Mouse (Mus musculus) myocyte (in vitro differentiated cells): ENCODE data around the gene Pla2g5. TPM values are rescaled to one million over a fixed set of nuclear protein-coding genes. Genes with fewer than 3 reads are reported as not detected.

Experiments used
- H3K27me3 ChIP-seq: one replicate; pipeline ENCODE4 v1.6.1; 2011; ENCODE audit not compliant: control insufficient read depth, insufficient read depth, insufficient read length
- H3K36me3 ChIP-seq: one replicate; pipeline ENCODE4 v1.6.1; 2011; ENCODE audit not compliant: control insufficient read depth, insufficient read depth
- H3K4me2 ChIP-seq: one replicate; pipeline ENCODE4 v1.6.1; 2011; ENCODE audit warnings: low read depth, control low read depth
- H3K4me3 ChIP-seq: one replicate; pipeline ENCODE4 v1.5.1; 2011; ENCODE audit warnings: mild to moderate bottlenecking, control low read depth, moderate library complexity
- H3K79me2 ChIP-seq: one replicate; pipeline ENCODE4 v1.6.1; 2011; ENCODE audit not compliant: control insufficient read depth, insufficient read depth
- H3ac ChIP-seq: one replicate; pipeline ENCODE4 v1.6.1; 2011; ENCODE audit not compliant: control insufficient read depth, insufficient read length
- CEBPB ChIP-seq: IDR thresholded peaks from 2 replicates; pipeline ENCODE4 v1.6.1; 2011; ENCODE audit warnings: mild to moderate bottlenecking, moderate library complexity; ENCODE audit not compliant: poor library complexity, insufficient read depth, severe bottlenecking
- E2F4 ChIP-seq: IDR thresholded peaks from one replicate; pipeline ENCODE4 v1.6.1; 2011; ENCODE audit warnings: mild to moderate bottlenecking, control low read depth, moderate library complexity; ENCODE audit not compliant: insufficient read depth
- MAX ChIP-seq: IDR thresholded peaks from one replicate; pipeline ENCODE4 v1.6.1; 2011; ENCODE audit warnings: low read depth, mild to moderate bottlenecking, control low read depth
- MYOD1 ChIP-seq, 3 experiments: IDR thresholded peaks; one replicate each; pipeline ENCODE4 v1.6.1; 2011; ENCODE audit warnings: control low read depth in 2 of 3, low read depth in 2 of 3, mild to moderate bottlenecking in 2 of 3, moderate library complexity in 1 of 3; ENCODE audit not compliant: insufficient read length in 2 of 3, control insufficient read depth in 1 of 3
- MYOG ChIP-seq, 3 experiments: IDR thresholded peaks; one replicate each; pipeline ENCODE4 v1.6.1; 2011; ENCODE audit warnings: control low read depth in 2 of 3, low read depth in 2 of 3, mild to moderate bottlenecking in 2 of 3; ENCODE audit not compliant: insufficient read length in 2 of 3, control insufficient read depth in 1 of 3, insufficient read depth in 1 of 3
- POLR2A ChIP-seq: IDR thresholded peaks from one replicate; pipeline ENCODE4 v1.6.1; 2011; ENCODE audit warnings: low read depth, mild to moderate bottlenecking, control low read depth, moderate library complexity; ENCODE audit not compliant: insufficient read length
- POLR2AphosphoS2 ChIP-seq: IDR thresholded peaks from one replicate; pipeline ENCODE4 v1.6.1; 2011; ENCODE audit warnings: low read depth, control low read depth; ENCODE audit not compliant: insufficient read length
- REST ChIP-seq: IDR thresholded peaks from one replicate; pipeline ENCODE4 v1.6.1; 2011; ENCODE audit warnings: mild to moderate bottlenecking, control low read depth, moderate library complexity; ENCODE audit not compliant: insufficient read depth, insufficient read length
- SRF ChIP-seq: IDR thresholded peaks from one replicate; pipeline ENCODE4 v1.6.1; 2011; ENCODE audit warnings: low read depth; ENCODE audit not compliant: control insufficient read depth, insufficient read length
- TCF12 ChIP-seq: IDR thresholded peaks from one replicate; pipeline ENCODE4 v1.6.1; 2011; ENCODE audit warnings: mild to moderate bottlenecking, control low read depth; ENCODE audit not compliant: poor library complexity, insufficient read depth, severe bottlenecking
- TCF3 ChIP-seq: IDR thresholded peaks from one replicate; pipeline ENCODE4 v1.6.1; 2011; ENCODE audit warnings: low read depth, control low read depth; ENCODE audit not compliant: insufficient read length
- USF1 ChIP-seq: IDR thresholded peaks from one replicate; pipeline ENCODE4 v1.6.1; 2011; ENCODE audit warnings: low read depth, mild to moderate bottlenecking, control low read depth, moderate library complexity
- polyA plus RNA-seq: library from polyadenylated mRNA; unstranded; fragments of >200 nt; fragmentation: generic; extraction: Trizol; gene quantifications from one replicate; pipeline ENCODE4 v1.2.1, GENCODE M21; 2012; ENCODE audit warnings: missing spikeins

The Pla2g5 gene
- polyA plus RNA-seq, 1 experiment, result 0.10 TPM

DNA sequence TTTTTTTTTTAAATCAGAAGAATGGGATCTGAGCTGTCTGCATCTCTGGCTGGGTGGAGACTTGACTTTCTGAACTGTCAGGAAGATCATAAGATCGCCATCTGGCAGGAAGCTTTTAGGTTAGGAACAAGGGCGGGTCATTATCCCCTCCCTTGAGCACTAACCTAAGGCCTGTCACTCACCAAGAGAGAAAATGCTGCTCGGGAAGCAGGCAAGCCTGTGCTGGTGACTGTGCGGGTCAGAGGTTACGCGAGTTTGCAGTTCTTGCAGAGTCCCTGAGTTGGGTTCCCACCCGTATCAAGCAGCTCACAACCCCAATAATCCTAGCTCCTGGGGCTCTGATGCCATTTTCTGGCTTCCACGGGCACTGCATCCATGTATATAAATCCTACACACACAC is 5.4 kb upstream of the Pla2g5 start:
- no peak for TF ChIP-seq MYOD1 (IDR thresholded peaks at IDR 0.05; ENCODE audit: control insufficient read depth in 1 of 3, insufficient read length in 2 of 3, low read depth in 2 of 3)
- no peak for TF ChIP-seq MYOG (IDR thresholded peaks at IDR 0.05; ENCODE audit: control insufficient read depth in 1 of 3, insufficient read depth in 1 of 3, insufficient read length in 2 of 3, low read depth in 2 of 3)
- no peak for TF ChIP-seq USF1
- TF ChIP-seq CEBPB, result no peak
- TF ChIP-seq REST, result no peak
- TF ChIP-seq POLR2A, result no peak
- H3K79me2 ChIP-seq, result no peaks in the 10 kb centered on the region
- no peak overlapping the region for H3K4me2 ChIP-seq
- H3K4me3 ChIP-seq, result no peak overlapping the region
- no peak overlapping the region for H3ac ChIP-seq
- H3K27me3 ChIP-seq, result no peaks in the 10 kb centered on the region
- H3K36me3 ChIP-seq, result no peaks in the 10 kb centered on the region

DNA sequence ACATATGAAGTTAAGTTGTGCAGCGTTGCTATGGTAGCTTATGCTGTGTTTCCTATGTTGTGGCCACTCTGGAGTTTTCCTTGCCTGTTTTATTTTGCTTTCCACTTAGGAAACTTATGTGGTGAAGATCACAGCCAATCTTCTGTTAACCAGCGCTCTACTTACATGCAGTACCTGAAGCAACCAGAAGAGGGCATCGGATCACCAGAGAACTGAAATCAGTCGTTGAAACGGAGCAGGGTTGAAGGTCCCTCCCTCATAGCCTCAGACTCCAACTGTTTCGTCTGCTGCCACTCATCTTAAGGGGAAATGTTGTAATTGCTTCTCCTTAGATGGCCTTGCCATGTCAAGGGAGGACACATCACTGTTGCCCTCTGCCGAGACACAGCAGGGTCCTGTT is 3.1 kb upstream of the Pla2g5 start:
- no peaks in the 10 kb centered on the region for H3K79me2 ChIP-seq
- H3K27me3 ChIP-seq, result no peaks in the 10 kb centered on the region
- H3K36me3 ChIP-seq, result no peaks in the 10 kb centered on the region
- peak overlapping the region; percentile 44 for H3K4me2 ChIP-seq
- no peak overlapping the region for H3K4me3 ChIP-seq
- H3ac ChIP-seq, result no peak overlapping the region
- TF ChIP-seq TCF12, result no peak
- TF ChIP-seq E2F4, result no peak
- no peak for TF ChIP-seq CEBPB
- no peak for TF ChIP-seq POLR2A
- no peak for TF ChIP-seq MYOD1 (IDR thresholded peaks at IDR 0.05; ENCODE audit: control insufficient read depth in 1 of 3, insufficient read length in 2 of 3, low read depth in 2 of 3)
- TF ChIP-seq MAX, result no peak
- no peak for TF ChIP-seq REST
- no peak for TF ChIP-seq SRF
- TF ChIP-seq TCF3, result no peak
- TF ChIP-seq USF1, result no peak

DNA sequence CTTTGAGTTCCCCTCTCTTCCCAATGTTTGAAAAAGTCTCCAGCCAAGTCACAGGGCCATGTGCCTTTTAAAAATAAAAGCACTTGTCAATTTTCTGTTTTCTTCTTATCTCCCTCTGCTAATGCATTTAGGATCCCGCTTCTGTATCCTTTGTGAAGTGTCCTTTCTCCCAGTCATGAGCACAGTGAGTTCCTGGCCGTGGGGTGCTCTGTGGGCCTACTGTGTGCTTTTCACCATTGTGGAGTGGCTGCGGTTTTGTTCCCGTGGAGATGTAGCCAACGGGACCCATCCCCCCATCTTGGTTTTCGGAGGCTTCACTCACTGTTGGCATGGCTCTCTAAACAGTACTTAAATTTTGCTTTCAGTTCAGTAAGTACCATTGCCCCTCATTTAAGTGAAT is 2.7 kb upstream of the Pla2g5 start:
- Histone ChIP-seq H3ac (no peak overlapping the region), H3K4me2 (peak overlapping the region; percentile 44), H3K27me3 (no peaks in the 10 kb centered on the region), H3K36me3 (no peaks in the 10 kb centered on the region), H3K4me3 (no peak overlapping the region), H3K79me2 (no peaks in the 10 kb centered on the region)
- TF ChIP-seq E2F4, result no peak
- no peak for TF ChIP-seq POLR2A
- TF ChIP-seq MYOD1 (IDR thresholded peaks at IDR 0.05; ENCODE audit: control insufficient read depth in 1 of 3, insufficient read length in 2 of 3, low read depth in 2 of 3), result no peak
- TF ChIP-seq CEBPB, result no peak
- no peak for TF ChIP-seq USF1
- no peak for TF ChIP-seq POLR2AphosphoS2
- TF ChIP-seq REST, result no peak
- no peak for TF ChIP-seq MAX
- TF ChIP-seq TCF12, result no peak
- no peak for TF ChIP-seq MYOG (IDR thresholded peaks at IDR 0.05; ENCODE audit: control insufficient read depth in 1 of 3, insufficient read depth in 1 of 3, insufficient read length in 2 of 3, low read depth in 2 of 3)

DNA sequence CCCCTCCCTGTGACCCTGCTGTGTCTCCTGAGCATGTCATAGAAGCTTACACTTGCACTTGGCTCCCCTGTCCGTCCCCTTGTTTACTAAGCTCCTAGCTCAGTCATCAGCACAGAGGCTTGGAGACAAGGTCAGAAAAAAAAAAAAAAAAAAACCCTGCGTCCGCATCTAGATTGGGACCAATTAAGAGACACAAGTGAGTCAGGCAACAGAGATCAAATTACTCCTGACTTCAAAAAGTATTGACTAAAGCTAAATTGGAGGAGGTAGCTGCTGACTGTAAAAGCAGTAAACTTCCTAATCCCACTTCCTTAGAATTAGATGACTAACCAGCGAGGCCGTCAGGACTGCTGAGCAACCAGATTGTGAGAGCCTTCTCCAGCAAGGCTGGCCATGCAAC is 1.8 kb upstream of the Pla2g5 start:
- Histone ChIP-seq H3K79me2 (no peaks in the 10 kb centered on the region), H3K36me3 (no peaks in the 10 kb centered on the region), H3K27me3 (no peaks in the 10 kb centered on the region), H3ac (no peak overlapping the region), H3K4me3 (no peak overlapping the region), H3K4me2 (peak overlapping the region; percentile 50)
- TF ChIP-seq MAX, result no peak
- no peak for TF ChIP-seq POLR2A
- no peak for TF ChIP-seq MYOD1 (IDR thresholded peaks at IDR 0.05; ENCODE audit: control insufficient read depth in 1 of 3, insufficient read length in 2 of 3, low read depth in 2 of 3)
- TF ChIP-seq CEBPB, result no peak
- TF ChIP-seq TCF3, result no peak
- no peak for TF ChIP-seq E2F4
- TF ChIP-seq POLR2AphosphoS2, result no peak

DNA sequence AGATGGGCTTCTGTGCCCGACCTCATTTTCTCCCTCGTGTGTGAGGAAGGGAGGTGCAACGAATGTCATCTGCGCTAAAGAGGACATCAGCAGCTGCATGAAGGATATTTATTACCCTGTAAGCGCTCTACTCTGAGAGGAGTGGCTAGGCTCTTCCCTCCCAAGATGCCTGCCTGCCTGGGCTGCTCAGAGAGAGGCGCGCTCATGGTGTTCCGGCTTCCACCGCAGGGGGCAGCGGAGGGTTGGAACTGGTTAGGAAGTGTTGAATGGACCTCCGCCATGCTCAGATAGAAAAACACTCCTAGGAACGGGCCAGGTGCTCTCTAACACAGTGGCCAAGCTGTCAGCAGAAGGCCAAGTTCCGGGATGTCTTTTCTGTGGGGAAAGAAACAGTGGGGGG is 3.6 kb downstream of the Pla2g5 start:
- no peak overlapping the region for H3K4me2 ChIP-seq
- no peaks in the 10 kb centered on the region for H3K27me3 ChIP-seq
- H3K4me3 ChIP-seq, result no peak overlapping the region
- H3K79me2 ChIP-seq, result no peaks in the 10 kb centered on the region
- no peaks in the 10 kb centered on the region for H3K36me3 ChIP-seq
- H3ac ChIP-seq, result no peak overlapping the region
- TF ChIP-seq MYOG (IDR thresholded peaks at IDR 0.05; ENCODE audit: control insufficient read depth in 1 of 3, insufficient read depth in 1 of 3, insufficient read length in 2 of 3, low read depth in 2 of 3) (no peak), MAX (no peak), POLR2AphosphoS2 (no peak), REST (no peak), TCF3 (no peak), TCF12 (no peak), CEBPB (no peak), E2F4 (no peak), POLR2A (no peak), MYOD1 (IDR thresholded peaks at IDR 0.05; ENCODE audit: control insufficient read depth in 1 of 3, insufficient read length in 2 of 3, low read depth in 2 of 3) (no peak), USF1 (no peak), SRF (no peak)
